Mouse (Mus musculus): ENCODE measurements around the gene Bbs9. TPM values are rescaled to one million over a fixed set of nuclear protein-coding genes. Genes with fewer than 3 reads are reported as not detected.

Bbs9 gene
- polyA plus RNA-seq, 1 experiment from 2014 or later: 18.4 TPM

GRCm38 (mm10) chr9:22502972-22503371 lies 27.5 kb downstream of the Bbs9 start:
- no peaks in the 10 kb centered on the region for H3K9me3 ChIP-seq (ENCODE audit: control insufficient read depth, low read length)
- no peak overlapping the region for H3K4me3 ChIP-seq (ENCODE audit: low read depth, low read length)
- no peak overlapping the region for H3K9ac ChIP-seq (ENCODE audit: low read length)
- no peaks in the 10 kb centered on the region for H3K4me1 ChIP-seq (replicated peaks; ENCODE audit: control insufficient read depth, insufficient read depth, low read length)
- DNase-seq (ENCODE audit: low spot score) (no peak), ATAC-seq (replicated peaks; ENCODE audit: low FRiP score) (no peak)
- H3K27ac ChIP-seq (ENCODE audit: low read depth, low read length): no peak overlapping the region
- no peaks in the 10 kb centered on the region for H3K27me3 ChIP-seq (ENCODE audit: control insufficient read depth, insufficient read depth, low read length)
- no peak overlapping the region for H3K4me2 ChIP-seq (ENCODE audit: low read depth, low read length, severe bottlenecking)
- 96% methylated on average over 2 of the region's 2 CpGs for WGBS
- H3K36me3 ChIP-seq (ENCODE audit: control insufficient read depth, insufficient read depth, low read length): no peaks in the 10 kb centered on the region

DNA sequence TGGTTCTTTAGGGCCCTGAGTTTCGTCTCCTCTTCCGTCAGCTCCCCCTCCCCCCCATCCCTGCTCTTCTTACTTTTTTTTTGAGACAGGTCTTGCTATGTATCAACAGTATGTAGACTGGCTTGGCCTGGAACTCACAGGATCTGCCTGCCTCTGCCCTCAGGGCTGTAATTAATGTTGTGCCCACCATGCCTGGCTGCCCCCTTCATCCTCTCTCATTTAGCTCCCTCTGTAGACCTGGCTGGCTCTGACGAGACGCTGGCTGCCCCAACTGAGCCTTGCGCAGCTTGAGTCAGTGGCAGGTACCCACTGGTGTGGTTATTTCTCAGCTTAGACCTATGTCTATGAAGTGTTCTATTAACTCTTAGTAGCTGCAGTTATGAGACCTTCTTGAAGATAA lies 28.1 kb downstream of the Bbs9 start:
- ATAC-seq (replicated peaks; ENCODE audit: low FRiP score) (no peak), DNase-seq (ENCODE audit: low spot score) (no peak)
- Histone ChIP-seq H3K27ac (ENCODE audit: low read depth, low read length) (no peak overlapping the region), H3K4me1 (replicated peaks; ENCODE audit: control insufficient read depth, insufficient read depth, low read length) (no peaks in the 10 kb centered on the region), H3K4me2 (ENCODE audit: low read depth, low read length, severe bottlenecking) (no peak overlapping the region), H3K27me3 (ENCODE audit: control insufficient read depth, insufficient read depth, low read length) (no peaks in the 10 kb centered on the region), H3K36me3 (ENCODE audit: control insufficient read depth, insufficient read depth, low read length) (no peaks in the 10 kb centered on the region), H3K9ac (ENCODE audit: low read length) (no peak overlapping the region), H3K4me3 (ENCODE audit: low read depth, low read length) (no peak overlapping the region), H3K9me3 (ENCODE audit: control insufficient read depth, low read length) (no peaks in the 10 kb centered on the region)
- 76% methylated on average over 5 of the region's 5 CpGs for WGBS

DNA sequence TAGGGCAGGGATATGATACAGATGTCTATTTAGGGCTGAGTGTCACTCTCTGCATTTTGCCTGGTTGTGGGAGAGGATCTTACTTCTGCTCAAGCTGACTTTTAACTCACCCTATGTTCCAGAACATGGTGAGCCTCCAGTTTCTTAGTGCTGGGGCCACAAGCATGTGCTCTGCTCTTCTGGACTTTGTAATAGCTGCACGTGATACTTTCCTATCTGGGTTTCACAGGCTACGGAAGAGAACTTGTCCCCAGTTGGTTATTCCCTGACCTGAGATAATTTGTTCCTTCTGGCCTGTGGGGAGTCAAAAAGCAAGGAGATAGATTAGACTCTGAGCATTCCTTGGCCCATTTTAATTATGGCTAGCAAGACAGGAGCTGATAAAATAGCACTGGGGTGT lies 30.1 kb downstream of the Bbs9 start:
- H3K4me2 ChIP-seq (ENCODE audit: low read depth, low read length, severe bottlenecking): no peak overlapping the region
- no peaks in the 10 kb centered on the region for H3K36me3 ChIP-seq (ENCODE audit: control insufficient read depth, insufficient read depth, low read length)
- WGBS: 85% methylated on average over 2 of the region's 2 CpGs
- H3K27me3 ChIP-seq (ENCODE audit: control insufficient read depth, insufficient read depth, low read length): no peaks in the 10 kb centered on the region
- H3K9ac ChIP-seq (ENCODE audit: low read length): no peak overlapping the region
- ATAC-seq (replicated peaks; ENCODE audit: low FRiP score): no peak
- no peak for DNase-seq (ENCODE audit: low spot score)
- H3K27ac ChIP-seq (ENCODE audit: low read depth, low read length): no peak overlapping the region
- H3K4me3 ChIP-seq (ENCODE audit: low read depth, low read length): no peak overlapping the region
- no peaks in the 10 kb centered on the region for H3K9me3 ChIP-seq (ENCODE audit: control insufficient read depth, low read length)
- no peaks in the 10 kb centered on the region for H3K4me1 ChIP-seq (replicated peaks; ENCODE audit: control insufficient read depth, insufficient read depth, low read length)

- H3K4me2 ChIP-seq (ENCODE audit: low read depth, low read length, severe bottlenecking): no peak overlapping the region
- H3K36me3 ChIP-seq (ENCODE audit: control insufficient read depth, insufficient read depth, low read length): no peaks in the 10 kb centered on the region
- no peak overlapping the region for H3K4me3 ChIP-seq (ENCODE audit: low read depth, low read length)
- H3K9me3 ChIP-seq (ENCODE audit: control insufficient read depth, low read length): no peaks in the 10 kb centered on the region
- 94% methylated on average over 4 of the region's 4 CpGs for WGBS
- H3K9ac ChIP-seq (ENCODE audit: low read length): no peak overlapping the region
- no peaks in the 10 kb centered on the region for H3K4me1 ChIP-seq (replicated peaks; ENCODE audit: control insufficient read depth, insufficient read depth, low read length)
- no peak for DNase-seq (ENCODE audit: low spot score)
- no peak for ATAC-seq (replicated peaks; ENCODE audit: low FRiP score)
- no peak overlapping the region for H3K27ac ChIP-seq (ENCODE audit: low read depth, low read length)
- no peaks in the 10 kb centered on the region for H3K27me3 ChIP-seq (ENCODE audit: control insufficient read depth, insufficient read depth, low read length)
Measured at GRCm38 (mm10) chr9:22515076-22515475, 39.6 kb downstream of the Bbs9 start.

- no peaks in the 10 kb centered on the region; the same call in none of the 2 replicates for H3K9me3 ChIP-seq (ENCODE audit: control insufficient read depth, low read length)
- H3K4me1 ChIP-seq (replicated peaks; ENCODE audit: control insufficient read depth, insufficient read depth, low read length): no peaks in the 10 kb centered on the region
- H3K4me2 ChIP-seq (ENCODE audit: low read depth, low read length, severe bottlenecking): no peak overlapping the region
- ATAC-seq (replicated peaks; ENCODE audit: low FRiP score) (no peak), DNase-seq (ENCODE audit: low spot score) (peak; percentile 72)
- H3K27me3 ChIP-seq (ENCODE audit: control insufficient read depth, insufficient read depth, low read length): no peaks in the 10 kb centered on the region
- H3K4me3 ChIP-seq (ENCODE audit: low read depth, low read length): no peak overlapping the region
- no peak overlapping the region for H3K27ac ChIP-seq (ENCODE audit: low read depth, low read length)
- no peaks in the 10 kb centered on the region for H3K36me3 ChIP-seq (ENCODE audit: control insufficient read depth, insufficient read depth, low read length)
- H3K9ac ChIP-seq (ENCODE audit: low read length): no peak overlapping the region
- 92% methylated on average over 3 of the region's 3 CpGs for WGBS
Measured at GRCm38 (mm10) chr9:22518394-22519041, 43.0 kb downstream of the Bbs9 start.

DNA sequence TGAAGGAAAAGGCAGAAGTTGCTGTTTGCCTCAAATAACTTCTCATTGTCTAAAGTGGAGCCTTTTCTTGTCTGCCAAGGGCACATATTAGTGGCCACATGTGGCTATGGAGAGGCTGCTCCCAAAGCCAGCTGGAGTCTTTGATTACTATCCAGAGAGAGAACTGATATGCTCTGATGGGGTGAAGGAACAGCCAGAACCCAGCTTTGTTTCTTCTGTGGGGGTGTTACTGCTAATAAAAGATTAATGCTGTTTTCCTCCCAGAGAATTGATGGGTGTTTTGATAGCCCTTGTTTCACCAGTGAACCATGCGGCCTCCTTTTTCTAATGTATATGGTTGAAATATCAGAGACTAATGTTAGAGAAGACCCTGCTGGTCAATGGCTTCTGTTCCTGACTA lies 47.9 kb downstream of the Bbs9 start:
- Histone ChIP-seq H3K27me3 (ENCODE audit: control insufficient read depth, insufficient read depth, low read length) (no peaks in the 10 kb centered on the region), H3K36me3 (ENCODE audit: control insufficient read depth, insufficient read depth, low read length) (no peaks in the 10 kb centered on the region), H3K4me3 (ENCODE audit: low read depth, low read length) (no peak overlapping the region), H3K9me3 (ENCODE audit: control insufficient read depth, low read length) (no peaks in the 10 kb centered on the region; the same call in none of the 2 replicates), H3K4me1 (replicated peaks; ENCODE audit: control insufficient read depth, insufficient read depth, low read length) (no peaks in the 10 kb centered on the region), H3K4me2 (ENCODE audit: low read depth, low read length, severe bottlenecking) (no peak overlapping the region), H3K9ac (ENCODE audit: low read length) (no peak overlapping the region), H3K27ac (ENCODE audit: low read depth, low read length) (no peak overlapping the region)
- 82% methylated on average over 1 of the region's 1 CpGs for WGBS
- DNase-seq (ENCODE audit: low spot score) (no peak), ATAC-seq (replicated peaks; ENCODE audit: low FRiP score) (no peak)

DNA sequence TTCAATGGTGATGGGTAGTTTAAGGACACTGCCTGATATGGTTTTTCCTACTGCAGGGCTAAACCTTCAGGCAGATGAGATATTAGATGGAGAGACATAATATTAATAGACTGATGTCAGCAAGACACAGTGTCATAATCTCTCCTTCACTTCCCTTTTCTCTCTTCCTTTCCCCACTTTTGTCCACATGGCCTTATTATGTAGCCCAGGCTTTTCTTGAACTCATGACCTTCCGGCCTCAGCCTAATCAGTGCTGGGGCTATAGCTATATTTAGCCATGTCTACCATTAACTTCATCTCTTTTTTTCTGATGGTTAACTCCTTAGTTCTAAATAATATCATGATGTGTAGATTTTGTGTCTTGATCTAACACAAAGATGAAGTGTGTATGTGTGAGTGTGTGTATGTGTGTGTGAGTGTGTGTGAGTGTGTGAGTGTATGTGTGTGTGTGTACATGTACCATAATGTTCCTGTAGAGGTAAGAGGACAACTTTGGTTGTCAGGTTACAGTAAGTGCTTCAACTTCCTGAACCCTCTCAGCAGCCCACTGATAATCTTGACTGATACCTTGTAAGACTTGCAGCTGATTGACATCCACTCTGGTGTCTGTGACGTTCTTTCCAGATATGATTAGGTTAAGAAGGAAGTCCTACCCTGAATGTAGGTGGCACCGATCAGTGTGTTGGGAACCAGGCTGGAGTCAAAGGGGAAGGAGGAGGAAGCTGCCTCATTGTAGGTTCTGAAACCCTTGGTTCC lies 55.4 kb downstream of the Bbs9 start:
- 95% methylated on average over 3 of the region's 3 CpGs for WGBS

GRCm38 (mm10) chr9:22532112-22532511 lies 56.6 kb downstream of the Bbs9 start:
- Histone ChIP-seq H3K9me3 (ENCODE audit: control insufficient read depth, low read length) (no peaks in the 10 kb centered on the region), H3K4me3 (ENCODE audit: low read depth, low read length) (no peak overlapping the region), H3K27ac (ENCODE audit: low read depth, low read length) (no peak overlapping the region), H3K9ac (ENCODE audit: low read length) (no peak overlapping the region), H3K36me3 (ENCODE audit: control insufficient read depth, insufficient read depth, low read length) (no peaks in the 10 kb centered on the region), H3K4me2 (ENCODE audit: low read depth, low read length, severe bottlenecking) (no peak overlapping the region), H3K27me3 (ENCODE audit: control insufficient read depth, insufficient read depth, low read length) (no peaks in the 10 kb centered on the region), H3K4me1 (replicated peaks; ENCODE audit: control insufficient read depth, insufficient read depth, low read length) (no peaks in the 10 kb centered on the region)
- DNase-seq (ENCODE audit: low spot score) (no peak), ATAC-seq (replicated peaks; ENCODE audit: low FRiP score) (no peak)
- 76% methylated on average over 5 of the region's 5 CpGs for WGBS

More for the DNA sequence above, 55.4 kb downstream of the Bbs9 start:
- Histone ChIP-seq H3K27ac (ENCODE audit: low read depth, low read length) (no peak overlapping the region), H3K9ac (ENCODE audit: low read length) (no peak overlapping the region), H3K27me3 (ENCODE audit: control insufficient read depth, insufficient read depth, low read length) (no peaks in the 10 kb centered on the region), H3K4me3 (ENCODE audit: low read depth, low read length) (no peak overlapping the region), H3K4me1 (replicated peaks; ENCODE audit: control insufficient read depth, insufficient read depth, low read length) (no peaks in the 10 kb centered on the region), H3K36me3 (ENCODE audit: control insufficient read depth, insufficient read depth, low read length) (no peaks in the 10 kb centered on the region), H3K9me3 (ENCODE audit: control insufficient read depth, low read length) (no peaks in the 10 kb centered on the region), H3K4me2 (ENCODE audit: low read depth, low read length, severe bottlenecking) (no peak overlapping the region)
- no peak for ATAC-seq (replicated peaks; ENCODE audit: low FRiP score)
- DNase-seq (ENCODE audit: low spot score): no peak

All from forebrain, embryonic 11.5 days (tissue).